Mouse (Mus musculus): ENCODE data around the gene Mgat5b.

DNA sequence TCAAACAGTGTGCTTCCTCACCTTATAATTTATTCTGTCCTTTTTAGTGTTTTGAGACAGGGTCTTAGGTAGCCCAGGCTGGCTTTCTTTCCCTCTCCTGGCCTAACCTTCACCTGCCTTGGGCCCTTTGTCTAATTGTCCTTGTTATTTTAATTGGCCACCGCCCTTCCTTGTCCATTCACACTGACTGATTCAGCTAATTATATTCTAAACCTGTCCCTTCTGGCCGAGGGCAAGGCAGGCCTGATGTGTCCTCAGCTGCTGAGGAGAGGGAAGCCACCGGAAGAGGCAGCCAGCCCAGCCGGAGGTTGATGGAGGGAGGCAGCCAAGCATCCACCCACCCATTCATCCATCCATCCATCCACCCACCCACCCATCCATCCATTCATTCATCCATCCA is 52.2 kb downstream of the Mgat5b start:
- no peak for TF ChIP-seq CTCF (IDR thresholded peaks at IDR 0.05; ENCODE audit: extremely low read depth, insufficient read depth, insufficient read length, insufficient replicate concordance)
- no peak for TF ChIP-seq POLR2A (IDR thresholded peaks at IDR 0.05; ENCODE audit: low read depth, low read length)
